Mouse (Mus musculus): ENCODE measurements around the gene Ambra1.

The Ambra1 gene

GRCm38 (mm10) chr2:91959544-91960410, 229.8 kb downstream of the Ambra1 start:
- DNase-seq (ENCODE audit: low spot score in 2 of 2): no peak

GRCm38 (mm10) chr2:91960459-91960858, 230.5 kb downstream of the Ambra1 start:
- DNase-seq (ENCODE audit: low spot score in 2 of 2): no peak

- no peak for DNase-seq (ENCODE audit: low spot score in 2 of 2)
Observed at GRCm38 (mm10) chr2:91961901-91962761, 232.2 kb downstream of the Ambra1 start.

GRCm38 (mm10) chr2:91962864-91963401, 233.0 kb downstream of the Ambra1 start:
- no peak for DNase-seq (ENCODE audit: low spot score in 2 of 2)

- peak; percentile 90 to 96 for DNase-seq (ENCODE audit: low spot score in 2 of 2)
Observed at GRCm38 (mm10) chr2:91963443-91963932, 233.6 kb downstream of the Ambra1 start.

GRCm38 (mm10) chr2:91964610-91965204, 234.8 kb downstream of the Ambra1 start:
- no peak for DNase-seq (ENCODE audit: low spot score in 2 of 2)

- peak; percentile 54 to 61 for DNase-seq (ENCODE audit: low spot score in 2 of 2)
Observed at GRCm38 (mm10) chr2:91965417-91965816, 235.5 kb downstream of the Ambra1 start.

GRCm38 (mm10) chr2:91966367-91966766, 236.4 kb downstream of the Ambra1 start:
- no peak for DNase-seq (ENCODE audit: low spot score in 2 of 2)

- DNase-seq (ENCODE audit: low spot score in 2 of 2): no peak
Observed at GRCm38 (mm10) chr2:91967962-91968361, 238.0 kb downstream of the Ambra1 start.

Data from spleen, postnatal 14 days (tissue).